Mouse (Mus musculus) embryonic fibroblast, embryonic 13.5 days (primary cell): ENCODE data around the gene Extl2.

Experiments
- CTCF ChIP-seq: IDR thresholded peaks from 2 replicates; pipeline ENCODE4 v1.5.1; 2011; ENCODE audit warnings: mild to moderate bottlenecking, control low read depth, low read length, moderate library complexity, borderline replicate concordance; ENCODE audit not compliant: insufficient read depth
- POLR2A ChIP-seq: IDR thresholded peaks from 2 replicates; pipeline ENCODE4 v1.6.1; 2011; ENCODE audit warnings: low read depth, mild to moderate bottlenecking, control low read depth, low read length, moderate library complexity

- TF ChIP-seq POLR2A, result no peak
- no peak for TF ChIP-seq CTCF
These were observed 39.8 kb downstream of the Extl2 start for GRCm38 (mm10) chr3:116047034-116047433.
